ENCODE assay signal across 23 mouse cellular contexts in genomic region chr19:35536816-35537215, GRCm38 (mm10).
DNase-seq lines count a peak whose midpoint lies in the region; ATAC-seq and TF ChIP-seq lines count a peak whose summit lies in the region.
"Had no signal": no experiment of that assay in that cellular context is flagged by ENCODE, and none has a peak within 500 bp of the region (broad histone marks: within the 10 kb centered on the region; RNA-seq: fewer than 3 reads in every experiment).

No protein-coding gene starts in this region.

- H3K4me3 ChIP-seq in hindbrain, embryonic 11.5 days (ENCODE audit: low read depth, low read length) = no peak overlapping the region
- no peak overlapping the region for H3K4me3 ChIP-seq in hindbrain, embryonic 16.5 days (ENCODE audit: low read length)
- H3K4me3 ChIP-seq in neural tube, embryonic 11.5 days (ENCODE audit: low read depth, low read length) = no peak overlapping the region
- H3K4me3 ChIP-seq: forebrain, embryonic 10.5 days; heart, embryonic 12.5 days; heart, embryonic 15.5 days; hindbrain, embryonic 10.5 days had no signal

- no peak overlapping the region for H3K9ac ChIP-seq in hindbrain, embryonic 11.5 days (ENCODE audit: low read depth, low read length)
- no peak overlapping the region for H3K9ac ChIP-seq in hindbrain, embryonic 16.5 days (ENCODE audit: low read depth, low read length)
- H3K9ac ChIP-seq in neural tube, embryonic 11.5 days (ENCODE audit: low read length) = no peak overlapping the region
- H3K9ac ChIP-seq: heart, embryonic 12.5 days; heart, embryonic 15.5 days; hindbrain, embryonic 14.5 days had no signal

- no peaks in the 10 kb centered on the region for H3K4me1 ChIP-seq in hindbrain, embryonic 11.5 days (replicated peaks; ENCODE audit: control insufficient read depth, insufficient read depth, low read length)
- H3K4me1 ChIP-seq in hindbrain, embryonic 16.5 days (ENCODE audit: control insufficient read depth, insufficient read depth, low read depth, low read length) = no peaks in the 10 kb centered on the region
- no peaks in the 10 kb centered on the region for H3K4me1 ChIP-seq in neural tube, embryonic 11.5 days (ENCODE audit: control insufficient read depth, insufficient read depth, low read length)
- H3K4me1 ChIP-seq: forebrain, embryonic 10.5 days; heart, embryonic 12.5 days; heart, embryonic 15.5 days; hindbrain, embryonic 10.5 days had no signal

- 49% methylated on average over 2 of the region's 2 CpGs for WGBS in hindbrain, embryonic 11.5 days
- WGBS in hindbrain, embryonic 16.5 days = 9% methylated on average over 2 of the region's 2 CpGs
- WGBS in neural tube, embryonic 11.5 days = 46% methylated on average over 2 of the region's 2 CpGs

- peak; percentile 0 for DNase-seq in hindbrain, embryonic 11.5 days (ENCODE audit: low spot score)
- no peak for DNase-seq in neural tube, embryonic 11.5 days (ENCODE audit: low spot score)
- DNase-seq in neural tube, embryonic 10.5 days (ENCODE audit: extremely low spot score, low spot score) = no peak
- peak; percentile 12 for DNase-seq in brain, embryonic 14.5 days (ENCODE audit: low read depth)
- peak; percentile 13 for DNase-seq in mesoderm, embryonic 11.5 days (ENCODE audit: low read depth, low spot score)
- DNase-seq: adrenal gland, adult 2 months; adrenal gland, postnatal 14 days; cerebellum, adult 2 months; cerebellum, adult 9-11 months; cerebellum, postnatal 25 days; embryo, embryonic 11 days; gastrocnemius, postnatal 25 days; heart, adult 18-20 months; heart, postnatal 10 days; heart, postnatal 36 days had no signal

- no peaks in the 10 kb centered on the region for H3K27me3 ChIP-seq in hindbrain, embryonic 11.5 days (ENCODE audit: control insufficient read depth, insufficient read depth, low read length)
- no peaks in the 10 kb centered on the region for H3K27me3 ChIP-seq in hindbrain, embryonic 16.5 days (replicated peaks; ENCODE audit: control insufficient read depth, insufficient read depth, low read length)
- H3K27me3 ChIP-seq in neural tube, embryonic 11.5 days (ENCODE audit: control insufficient read depth, insufficient read depth, low read length) = no peaks in the 10 kb centered on the region
- H3K27me3 ChIP-seq: heart, embryonic 12.5 days; heart, embryonic 15.5 days had no signal

- no peaks in the 10 kb centered on the region for H3K9me3 ChIP-seq in hindbrain, embryonic 11.5 days (ENCODE audit: control insufficient read depth, low read length)
- no peaks in the 10 kb centered on the region for H3K9me3 ChIP-seq in hindbrain, embryonic 16.5 days (ENCODE audit: control insufficient read depth, low read length)
- H3K9me3 ChIP-seq in neural tube, embryonic 11.5 days (ENCODE audit: control insufficient read depth, low read length) = no peaks in the 10 kb centered on the region
- H3K9me3 ChIP-seq: forebrain, embryonic 10.5 days; heart, embryonic 12.5 days; heart, embryonic 15.5 days; hindbrain, embryonic 10.5 days had no signal

- TF ChIP-seq CTCF in brain, embryonic 14.5 days (IDR thresholded peaks at IDR 0.05; ENCODE audit: borderline replicate concordance, extremely low read depth, insufficient read depth, insufficient read length) = no peak

- H3K36me3 ChIP-seq in hindbrain, embryonic 11.5 days (ENCODE audit: control insufficient read depth, insufficient read depth, low read length) = no peaks in the 10 kb centered on the region
- H3K36me3 ChIP-seq in hindbrain, embryonic 16.5 days (ENCODE audit: control insufficient read depth, insufficient read depth, low read length) = no peaks in the 10 kb centered on the region
- H3K36me3 ChIP-seq in neural tube, embryonic 11.5 days (ENCODE audit: control insufficient read depth, insufficient read depth, low read length) = no peaks in the 10 kb centered on the region
- H3K36me3 ChIP-seq: forebrain, embryonic 10.5 days; heart, embryonic 12.5 days; heart, embryonic 15.5 days; hindbrain, embryonic 10.5 days had no signal

- no peak for TF ChIP-seq POLR2A in brain, embryonic 14.5 days (IDR thresholded peaks at IDR 0.05; ENCODE audit: borderline replicate concordance, extremely low read depth, insufficient read depth, insufficient read length, poor library complexity, severe bottlenecking)

- ATAC-seq in hindbrain, embryonic 11.5 days (ENCODE audit: low FRiP score) = peak; percentile 45
- ATAC-seq in hindbrain, embryonic 16.5 days = no peak
- peak; percentile 61; the same call in 1 of the 2 replicates for ATAC-seq in neural tube, embryonic 11.5 days (ENCODE audit: insufficient read depth, low FRiP score, low TSS enrichment)
- ATAC-seq: CD4-positive, CD25-positive, alpha-beta regulatory T cell, adult 4 months; forebrain, embryonic 14.5 days had no signal

- no peak overlapping the region for H3K27ac ChIP-seq in hindbrain, embryonic 11.5 days (ENCODE audit: low read depth, low read length)
- H3K27ac ChIP-seq in hindbrain, embryonic 16.5 days (ENCODE audit: low read depth, low read length) = no peak overlapping the region
- no peak overlapping the region for H3K27ac ChIP-seq in neural tube, embryonic 11.5 days (ENCODE audit: low read depth, low read length)
- H3K27ac ChIP-seq: forebrain, embryonic 10.5 days; heart, embryonic 15.5 days; hindbrain, embryonic 10.5 days; hindbrain, embryonic 14.5 days had no signal

- no peak overlapping the region for H3K4me2 ChIP-seq in hindbrain, embryonic 11.5 days (replicated peaks; ENCODE audit: low read depth, low read length)
- no peak overlapping the region for H3K4me2 ChIP-seq in hindbrain, embryonic 16.5 days (ENCODE audit: low read length)
- H3K4me2 ChIP-seq in neural tube, embryonic 11.5 days (ENCODE audit: low read depth) = no peak overlapping the region
- H3K4me2 ChIP-seq: heart, embryonic 12.5 days; heart, embryonic 15.5 days; hindbrain, embryonic 14.5 days had no signal

Comparison
In these comparisons a context has a peak if more than half of its experiments do, and no peak if none do; other contexts are left out.
1. DNase-seq: peak in hindbrain, embryonic 11.5 days (single experiment), brain, embryonic 14.5 days (single experiment) and mesoderm, embryonic 11.5 days (single experiment); none in neural tube, embryonic 11.5 days (single experiment) and neural tube, embryonic 10.5 days (single experiment).